Mouse (Mus musculus) CH12.LX (cell line): ENCODE results near the gene Cops4.

Experiments
- CTCF ChIP-seq, 2 experiments: IDR thresholded peaks in 1 of 2; conservative IDR thresholded peaks in 1 of 2; 2 replicates each; pipeline ENCODE4 v1.5.1; 2011 to 2012; ENCODE audit warnings: low read depth in 2 of 2, low read length in 2 of 2, improper control_type of control experiment in 1 of 2, inconsistent platforms in 1 of 2, mild to moderate bottlenecking in 1 of 2, moderate library complexity in 1 of 2
- ETS1 ChIP-seq: conservative IDR thresholded peaks from 2 replicates; pipeline ENCODE4 v1.6.1; 2012; ENCODE audit warnings: low read depth, mild to moderate bottlenecking, inconsistent platforms, low read length, improper control_type of control experiment, moderate library complexity
- MAX ChIP-seq: IDR thresholded peaks from 2 replicates; pipeline ENCODE4 v1.6.1; 2011; ENCODE audit warnings: low read length, improper control_type of control experiment
- MXI1 ChIP-seq: IDR thresholded peaks from 2 replicates; pipeline ENCODE4 v1.6.1; 2011; ENCODE audit warnings: mild to moderate bottlenecking, low read depth, low read length, improper control_type of control experiment
- PAX5 ChIP-seq: IDR thresholded peaks from 2 replicates; pipeline ENCODE4 v1.6.1; 2012; ENCODE audit warnings: low read length, inconsistent platforms, mixed read lengths
- POLR2A ChIP-seq: IDR thresholded peaks from 2 replicates; pipeline ENCODE4 v1.6.1; 2011; ENCODE audit warnings: low read depth, mild to moderate bottlenecking, improper control_type of control experiment, low read length
- ZNF384 ChIP-seq: IDR thresholded peaks from 2 replicates; pipeline ENCODE4 v1.6.1; 2012; ENCODE audit warnings: low read depth, low read length, improper control_type of control experiment, inconsistent platforms

GRCm38 (mm10) chr5:100512576-100512975 is 5.5 kb upstream of the Cops4 start:
- TF ChIP-seq ETS1 (no peak), MAX (no peak), CTCF (conservative IDR thresholded peaks at IDR 0.05 in 1 of 2, IDR thresholded peaks at IDR 0.05 in 1 of 2; ENCODE audit: low read depth in 2 of 2, low read length in 2 of 2) (peak in 1 of 2 experiments; percentile 48; a peak in 2 of 4 replicates), POLR2A (no peak), ZNF384 (peak; percentile 39; the same call in 1 of the 2 replicates), MXI1 (no peak), PAX5 (no peak)
